Mouse (Mus musculus): ENCODE measurements around the gene Olfr527.

Olfr527 gene

DNA sequence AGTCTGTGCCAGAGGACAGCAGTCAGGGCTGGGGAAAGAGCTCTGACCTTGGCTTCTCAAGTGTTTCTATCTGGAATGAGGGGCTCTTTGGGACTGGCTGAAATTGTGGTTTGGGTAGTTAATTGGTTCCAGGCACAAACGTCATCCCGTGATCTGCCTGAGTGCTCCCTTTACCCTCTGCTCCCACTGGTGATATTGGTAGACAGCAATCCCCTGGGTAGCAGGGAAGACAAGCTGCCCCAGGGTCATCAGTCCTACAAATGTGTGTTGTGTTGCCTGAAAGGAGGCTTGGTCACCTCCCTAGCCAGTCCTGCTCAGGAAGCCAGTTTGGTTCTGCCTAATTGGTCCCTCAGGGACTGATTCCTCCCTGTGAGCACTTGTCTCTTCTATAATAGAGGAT, at the start of gene Olfr527:
Gene Olfr527, plus strand, starts transcription at position 301 of the 400 bp plus-strand sequence.
- DNase-seq = no peak

GRCm38 (mm10) chr7:140295746-140296145, 38.1 kb upstream of the Olfr527 start:
- DNase-seq = no peak

DNA sequence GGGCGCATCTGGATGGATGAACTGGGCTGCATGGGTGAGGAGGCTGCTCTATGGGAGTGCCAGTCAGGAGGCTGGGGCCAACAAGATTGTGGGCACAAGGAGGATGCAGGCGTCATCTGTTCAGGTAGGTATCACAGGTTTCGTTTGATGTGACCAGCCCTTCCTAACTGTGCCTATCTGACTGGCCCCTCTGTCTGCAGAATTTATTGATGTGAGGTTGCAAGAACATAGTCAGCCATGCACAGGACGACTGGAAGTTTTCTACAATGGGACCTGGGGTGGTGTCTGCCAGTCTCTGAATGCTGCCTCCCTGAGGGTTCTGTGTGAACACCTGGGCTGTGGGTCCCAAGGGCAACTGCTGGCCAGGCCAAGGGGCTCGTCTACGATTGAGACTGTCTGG, 36.9 kb upstream of the Olfr527 start:
- DNase-seq = no peak

- no peak for DNase-seq
Measured at GRCm38 (mm10) chr7:140299416-140299815, 34.4 kb upstream of the Olfr527 start.

DNA sequence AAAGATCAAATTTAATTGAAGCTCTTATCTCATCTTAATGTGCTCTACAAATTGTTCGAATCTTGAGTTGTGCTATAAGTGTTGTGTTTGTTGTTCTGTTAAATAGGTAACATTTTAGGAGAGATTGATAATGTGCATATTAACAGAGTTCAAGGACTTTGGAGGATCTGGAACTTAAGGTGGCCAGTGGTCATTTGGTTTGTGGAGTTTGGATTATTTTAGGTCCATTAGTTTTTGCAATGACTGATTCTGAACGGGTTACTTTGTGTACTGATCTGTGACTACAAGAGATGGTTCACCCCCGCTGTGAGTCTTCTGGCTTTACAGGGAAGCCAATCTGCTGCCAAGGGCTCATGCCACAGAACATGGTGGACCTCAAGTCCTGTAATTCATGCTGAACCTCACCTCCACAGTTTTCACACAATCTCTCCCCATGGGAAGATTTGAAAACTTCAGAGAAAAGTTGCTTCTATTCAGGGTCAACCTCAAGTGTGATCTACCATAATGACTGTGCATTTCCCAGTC, 13.9 kb upstream of the Olfr527 start:
- DNase-seq = no peak

- no peak for DNase-seq
Measured at GRCm38 (mm10) chr7:140320558-140320957, 13.3 kb upstream of the Olfr527 start, which contains the start of gene Olfr525. Gene Olfr525, plus strand, starts transcription at chr7:140320858.

- DNase-seq = no peak
Measured at GRCm38 (mm10) chr7:140321135-140321534, 12.7 kb upstream of the Olfr527 start.

DNA sequence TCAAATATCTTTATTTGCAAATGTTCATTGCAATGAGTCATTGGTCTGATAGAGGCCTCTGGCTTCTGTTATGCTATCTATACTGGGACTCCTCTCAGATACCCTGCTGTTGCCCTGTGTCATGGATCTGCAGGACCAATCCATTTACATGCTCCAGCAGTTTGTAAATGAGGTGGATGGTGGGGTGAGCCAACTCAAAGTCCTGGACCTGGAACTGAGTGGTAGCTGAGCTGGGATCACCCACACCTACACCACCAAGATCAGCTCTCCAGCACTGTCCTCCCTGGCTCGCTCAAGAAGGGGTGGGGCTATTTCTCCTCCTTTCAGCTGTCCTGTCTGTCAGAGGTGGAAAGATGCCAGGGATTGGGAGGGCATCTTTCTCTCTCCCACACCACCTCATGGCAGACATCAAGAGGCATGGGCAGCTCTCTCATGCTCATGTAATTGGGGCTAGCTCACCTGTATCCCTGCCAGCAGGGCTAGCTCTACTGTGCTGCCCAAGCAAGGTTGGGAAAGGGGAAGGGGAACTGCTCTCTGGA, 4.0 kb upstream of the Olfr527 start:
- no peak for DNase-seq

DNA sequence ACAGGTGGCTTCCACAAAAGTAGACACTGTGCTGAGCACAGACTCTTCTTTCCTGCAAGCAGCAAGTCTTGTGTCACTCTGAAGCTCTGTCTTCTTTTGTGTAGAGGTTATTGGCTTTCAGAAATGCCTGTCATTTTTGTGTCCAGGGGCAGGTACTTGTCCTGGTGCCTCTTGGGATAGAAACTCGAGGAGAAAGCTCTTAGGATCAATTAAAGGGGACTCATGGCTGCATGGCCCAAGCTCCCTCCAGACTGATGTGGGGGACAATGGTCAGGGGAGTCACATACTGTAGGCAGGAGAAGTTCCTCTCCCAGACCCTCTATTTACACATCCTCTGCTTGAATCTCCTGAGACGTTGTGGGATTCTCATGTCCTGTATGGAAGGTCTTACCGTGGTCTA, 27.8 kb downstream of the Olfr527 start, which contains the start of gene Olfr60:
Gene Olfr60, minus strand, starts transcription at position 101 of the 400 bp plus-strand sequence.
- no peak for DNase-seq

DNA sequence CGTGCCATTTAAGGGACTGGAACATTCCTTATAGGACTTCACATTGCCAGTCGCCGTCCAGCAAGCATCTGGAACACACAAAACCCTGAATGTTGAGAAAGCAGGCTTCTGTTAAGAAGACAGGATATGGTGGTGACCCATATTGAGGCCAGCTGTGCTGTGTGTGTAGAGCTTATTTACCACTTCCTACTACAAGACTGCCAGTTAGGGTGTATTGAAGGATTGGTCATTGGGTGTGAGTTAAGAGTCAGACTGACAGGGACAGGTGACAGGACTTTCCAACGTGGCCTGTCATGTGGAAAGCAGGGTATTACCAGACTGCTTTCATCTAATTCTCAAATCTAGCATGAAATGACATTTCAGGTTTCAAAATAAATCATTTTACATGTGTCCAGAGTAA, 40.5 kb downstream of the Olfr527 start:
- no peak for DNase-seq

GRCm38 (mm10) chr7:140376231-140376630, 42.4 kb downstream of the Olfr527 start, which contains the start of gene Olfr530:
Gene Olfr530, minus strand, starts transcription at chr7:140376331.
- DNase-seq = no peak

- DNase-seq = no peak
Measured at GRCm38 (mm10) chr7:140376911-140377310, 43.1 kb downstream of the Olfr527 start.
